Mouse (Mus musculus) frontal cortex, adult 2 months (tissue): Measurements from ENCODE around the gene Mybpc2. TPM values are rescaled to one million over a fixed set of nuclear protein-coding genes. Genes with fewer than 3 reads are reported as not detected.
A peak's percentile ranks its signal among the peaks of the same experiment; 100 is the strongest.

Experiments
- DNase-seq, 2 experiments: peaks; one replicate each; pipeline ENCODE4 v3.0.0; 2022; ENCODE audit warnings: low spot score in 1 of 2; ENCODE audit errors: extremely low spot score in 1 of 2
- polyA plus RNA-seq: library from polyadenylated mRNA; depleted of rRNA; stranded (reverse); fragments of >200 nt; gene quantifications from 2 replicates; pipeline ENCODE4 v1.2.3, GENCODE M21; 2012; rRNA removed

Gene Mybpc2
- polyA plus RNA-seq: 0.11 and 0.12 TPM in 2 replicates

DNA sequence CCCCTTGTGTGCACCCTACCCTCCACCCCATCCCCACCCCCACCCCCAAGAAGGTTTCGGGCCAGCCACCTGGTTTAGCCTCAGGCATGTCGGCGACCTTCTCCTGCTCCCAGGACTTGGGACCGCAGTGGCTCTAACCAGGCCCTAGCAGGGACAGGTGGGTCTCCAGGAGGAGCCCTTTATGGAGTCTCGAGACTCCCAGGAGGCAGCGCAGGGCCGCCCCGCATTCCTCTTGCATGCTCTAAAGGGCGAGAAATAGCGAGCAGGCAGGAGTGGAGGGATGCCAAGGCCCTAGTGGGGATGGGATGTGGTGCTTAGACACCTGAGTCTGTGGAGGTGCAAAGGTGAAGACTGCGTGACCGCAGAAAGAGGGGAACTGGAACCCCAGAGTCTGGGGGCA lies at the start of gene Mybpc2:
TSS of gene Mybpc2 (minus strand) at position 155 of the 400 bp plus-strand sequence.
- no peak for DNase-seq

GRCm38 (mm10) chr7:44572956-44573484 lies 48.6 kb upstream of the Mybpc2 start:
- no peak for DNase-seq

DNA sequence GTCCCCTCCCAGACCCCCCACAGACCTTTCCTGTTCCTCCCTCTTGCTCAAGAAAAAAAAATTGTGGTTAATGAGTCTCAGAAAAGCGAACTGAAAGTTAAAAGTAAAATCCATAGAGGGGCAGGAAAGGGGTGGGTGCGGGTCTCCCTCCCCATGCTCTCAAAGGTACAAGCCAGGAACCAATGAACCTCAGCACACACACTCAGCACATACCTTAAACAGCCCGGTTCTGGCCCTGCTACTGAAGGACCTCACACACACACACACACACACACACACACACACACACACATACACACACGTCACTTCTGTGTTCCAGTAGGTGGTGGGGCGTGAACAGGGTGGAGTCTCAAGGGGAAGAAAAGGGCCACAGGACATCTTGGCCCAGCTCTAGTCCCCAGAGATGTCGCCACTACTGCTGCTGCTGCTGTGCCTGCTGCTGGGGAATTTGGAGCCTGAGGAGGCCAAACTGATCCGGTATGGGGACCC lies 47.8 kb upstream of the Mybpc2 start, which contains the start of gene Napsa:
TSS of gene Napsa (plus strand) at position 168 of the 489 bp plus-strand sequence.
- no peak for DNase-seq

- no peak for DNase-seq
Measured at GRCm38 (mm10) chr7:44571811-44572210, 47.4 kb upstream of the Mybpc2 start.

GRCm38 (mm10) chr7:44570989-44571388 lies 46.5 kb upstream of the Mybpc2 start:
- no peak for DNase-seq

GRCm38 (mm10) chr7:44568803-44569202 lies 44.3 kb upstream of the Mybpc2 start:
- no peak for DNase-seq

DNA sequence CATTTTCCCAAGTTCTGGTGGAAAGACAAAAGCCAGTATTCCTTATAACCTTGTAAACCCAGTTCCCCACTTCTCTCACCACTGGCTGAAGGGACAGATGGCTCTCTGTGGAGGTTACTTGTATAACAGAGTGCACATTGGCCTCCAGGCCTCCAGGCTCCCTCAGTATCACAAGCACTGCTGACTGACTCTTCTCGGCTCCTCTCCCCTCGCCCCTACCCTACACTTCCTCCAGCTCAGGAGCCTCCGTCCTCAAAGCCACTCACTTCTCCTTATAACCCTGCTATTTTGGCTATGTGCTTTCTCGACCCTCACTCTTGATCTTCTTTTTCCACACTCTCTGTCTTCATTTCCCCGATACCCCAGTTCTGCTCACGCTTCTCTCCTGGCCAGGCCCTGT lies 41.0 kb upstream of the Mybpc2 start:
- no peak for DNase-seq

DNA sequence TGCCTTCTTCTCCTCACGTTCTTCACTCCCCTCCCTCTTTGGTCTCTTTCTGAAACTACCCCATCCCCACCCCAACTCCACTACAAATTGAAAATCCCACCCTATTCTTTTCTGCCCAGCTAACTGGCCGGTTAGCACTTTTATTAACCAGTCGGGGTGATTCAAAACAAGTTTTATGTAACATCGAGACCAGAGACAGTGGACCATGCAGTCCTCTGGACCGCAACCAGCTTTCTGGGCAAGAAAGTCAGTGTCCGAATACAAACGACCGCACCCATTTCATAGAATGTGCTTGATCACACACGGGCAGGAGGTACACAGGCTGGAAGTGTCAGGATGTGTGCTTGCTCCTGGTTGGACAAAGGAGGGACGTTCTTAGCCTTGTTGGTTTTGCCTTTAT lies 40.0 kb upstream of the Mybpc2 start:
- no peak for DNase-seq

GRCm38 (mm10) chr7:44563284-44563683 lies 38.8 kb upstream of the Mybpc2 start:
- no peak for DNase-seq

GRCm38 (mm10) chr7:44560435-44561400 lies 36.3 kb upstream of the Mybpc2 start:
- DNase-seq: peak in 1 of 2 experiments; percentile 90

DNA sequence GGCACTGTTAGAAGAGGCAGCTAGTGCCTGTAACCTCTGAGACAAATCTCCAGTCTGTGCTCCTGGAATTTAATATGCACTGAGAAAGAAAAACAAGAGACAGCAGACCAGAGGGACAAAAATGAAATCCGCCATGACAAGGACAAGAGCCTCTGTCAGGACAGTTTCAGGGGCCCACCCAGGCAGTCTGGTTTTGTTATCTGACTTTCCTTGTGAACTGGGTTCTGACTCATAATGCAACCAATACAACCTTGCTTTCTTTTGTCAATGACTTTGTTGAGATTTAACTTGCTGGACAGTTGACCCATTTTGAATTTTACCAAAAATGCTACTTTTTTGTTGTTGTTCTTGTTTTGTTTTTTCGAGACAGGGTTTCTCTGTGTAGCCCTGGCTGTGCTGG lies 33.2 kb upstream of the Mybpc2 start:
- no peak for DNase-seq

GRCm38 (mm10) chr7:44553826-44554225 lies 29.4 kb upstream of the Mybpc2 start, which contains the start of gene Nr1h2:
Gene Nr1h2, minus strand, starts transcription at chr7:44553951.
- peak; percentile 88 to 96 for DNase-seq

DNA sequence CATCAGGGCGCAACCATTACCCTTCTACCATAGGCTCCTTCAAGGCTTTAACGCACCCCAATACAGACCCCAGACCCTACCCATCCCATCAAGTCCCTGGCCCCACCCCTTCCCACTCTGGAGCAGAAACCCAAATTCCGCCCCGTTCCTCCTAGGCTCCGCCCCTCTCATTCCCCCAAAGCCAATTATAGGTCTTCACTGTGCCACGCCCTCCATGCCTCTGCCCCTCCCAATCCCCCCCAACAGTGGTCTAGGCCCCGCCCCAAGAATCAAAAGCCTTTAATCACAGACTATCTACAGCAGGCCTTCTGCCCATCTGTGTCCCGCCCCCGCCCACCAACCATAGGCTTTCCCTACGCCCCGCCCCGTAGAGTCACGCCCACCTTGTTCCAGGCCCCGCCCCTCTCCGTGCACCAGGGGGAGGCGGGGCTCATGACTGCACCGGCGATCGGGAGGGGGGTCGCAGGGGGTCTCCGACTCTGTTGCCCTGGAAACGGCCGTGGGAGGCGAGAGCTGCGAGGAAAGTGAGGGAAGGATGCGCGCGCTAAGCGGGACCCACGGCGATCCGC lies 28.8 kb upstream of the Mybpc2 start:
- peak in 1 of 2 experiments; percentile 52 for DNase-seq

DNA sequence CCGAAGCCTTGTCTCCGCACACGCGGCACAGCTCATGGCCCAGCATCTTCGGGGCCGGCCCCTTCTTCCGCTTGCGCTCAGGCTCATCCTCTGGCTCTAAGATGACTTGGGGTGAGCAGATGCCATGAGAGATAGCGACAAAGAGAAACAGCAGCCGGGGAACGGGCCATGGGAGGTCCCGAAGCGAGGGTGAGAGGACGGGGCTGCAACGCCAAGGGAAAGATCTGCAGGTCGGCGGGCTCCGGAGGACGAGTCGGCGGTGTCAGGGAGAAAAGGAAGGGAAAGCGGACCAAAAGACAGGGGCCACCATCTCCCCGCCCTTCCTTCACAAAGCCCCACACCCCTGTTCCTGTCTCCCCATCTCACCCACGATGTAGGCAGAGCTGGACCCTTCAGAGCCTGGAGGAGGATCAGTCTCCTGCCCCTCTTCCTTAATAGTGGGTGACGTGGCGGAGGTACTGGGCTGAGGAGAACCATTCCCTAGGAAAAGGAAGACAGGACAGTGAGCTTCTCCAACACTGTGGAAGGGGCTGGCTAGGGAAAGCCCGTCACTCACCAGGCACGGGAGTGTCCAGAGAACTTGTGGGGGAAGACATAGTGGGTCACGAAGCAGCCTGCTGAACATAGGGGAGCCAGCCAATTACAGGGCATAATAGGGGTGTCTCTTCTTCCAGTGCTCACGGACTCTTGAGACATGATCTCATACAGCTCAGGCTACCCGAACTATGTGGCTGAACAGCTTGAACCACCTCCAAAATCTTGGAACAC lies 27.9 kb upstream of the Mybpc2 start:
- no peak for DNase-seq

DNA sequence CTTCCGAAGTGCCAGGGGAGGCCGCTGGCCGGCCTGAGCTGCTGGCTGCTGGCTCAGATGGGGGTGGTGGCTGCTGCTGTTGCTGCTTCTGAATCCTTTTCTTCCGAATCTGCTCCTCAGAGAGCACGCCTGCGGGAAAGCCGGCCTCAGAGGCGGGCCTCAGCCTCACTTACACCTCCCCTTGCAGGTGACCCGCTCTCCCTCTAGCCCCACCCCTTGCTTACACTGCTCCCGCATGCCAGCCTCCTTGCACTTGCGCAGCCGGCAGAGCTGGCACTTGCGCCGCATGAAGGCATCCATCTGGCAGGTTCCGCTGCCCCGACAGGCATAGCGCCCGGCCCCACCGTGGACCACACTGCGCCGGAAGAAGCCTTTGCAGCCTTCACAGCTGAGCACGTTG lies 27.3 kb upstream of the Mybpc2 start:
- no peak for DNase-seq

DNA sequence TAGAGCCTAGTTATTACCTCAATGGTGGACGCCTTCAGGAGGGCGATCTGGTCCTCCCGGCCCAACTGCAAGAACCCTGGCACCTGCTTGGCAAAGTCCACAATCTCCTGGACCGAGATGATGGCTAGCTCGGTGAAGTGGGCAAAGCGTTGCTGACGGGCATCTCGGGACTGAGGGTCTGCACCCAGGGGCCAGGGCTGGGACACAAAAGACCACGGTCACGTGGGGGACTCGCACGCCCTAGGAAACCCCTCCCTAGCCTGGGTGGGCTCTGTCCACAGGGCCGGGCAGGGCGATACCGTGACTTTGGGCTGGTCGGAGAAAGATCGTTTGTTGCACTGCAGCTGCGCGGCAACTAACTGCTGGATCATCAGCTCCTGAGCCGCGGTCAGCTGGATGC lies 26.8 kb upstream of the Mybpc2 start:
- DNase-seq: no peak

- no peak for DNase-seq
Measured at GRCm38 (mm10) chr7:44550409-44550678, 25.9 kb upstream of the Mybpc2 start.

DNA sequence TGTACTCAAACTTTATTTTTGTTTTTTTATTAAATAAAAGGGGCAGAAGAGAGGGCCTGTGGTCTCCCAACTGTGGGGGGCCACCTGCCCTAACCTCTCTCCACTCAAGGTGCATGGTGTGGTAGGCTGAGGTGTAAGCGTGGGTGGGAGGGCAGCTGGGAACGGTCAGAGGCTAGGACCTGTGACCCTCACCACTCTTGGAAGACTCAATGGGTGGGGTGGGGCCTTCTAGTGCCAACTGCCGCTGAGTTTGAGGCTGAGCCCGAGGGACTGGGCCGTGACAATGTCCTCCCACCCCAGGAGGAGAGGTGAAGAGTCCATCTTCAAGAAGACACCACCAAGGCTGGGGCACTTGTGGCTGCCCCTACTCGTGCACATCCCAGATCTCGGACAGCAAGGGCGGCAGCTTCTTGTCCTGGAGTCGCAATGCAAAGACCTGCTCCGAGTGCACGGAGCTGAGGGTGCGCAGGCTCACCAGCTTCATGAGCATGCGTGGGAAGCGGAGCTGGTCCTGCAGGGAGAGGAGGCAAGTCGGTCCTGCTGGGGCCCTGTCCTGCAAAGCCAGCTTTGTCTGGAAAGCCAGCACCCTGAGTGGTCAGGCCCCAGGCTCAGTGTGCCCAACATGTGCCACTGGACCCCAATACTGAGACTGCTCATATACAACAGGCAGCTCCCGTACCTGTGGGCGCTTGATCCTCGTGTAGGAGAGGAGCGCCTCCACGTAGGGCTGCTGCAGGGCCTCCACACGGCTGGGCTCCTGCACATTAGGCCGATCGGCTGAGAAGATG lies 25.4 kb upstream of the Mybpc2 start:
- DNase-seq: no peak

DNA sequence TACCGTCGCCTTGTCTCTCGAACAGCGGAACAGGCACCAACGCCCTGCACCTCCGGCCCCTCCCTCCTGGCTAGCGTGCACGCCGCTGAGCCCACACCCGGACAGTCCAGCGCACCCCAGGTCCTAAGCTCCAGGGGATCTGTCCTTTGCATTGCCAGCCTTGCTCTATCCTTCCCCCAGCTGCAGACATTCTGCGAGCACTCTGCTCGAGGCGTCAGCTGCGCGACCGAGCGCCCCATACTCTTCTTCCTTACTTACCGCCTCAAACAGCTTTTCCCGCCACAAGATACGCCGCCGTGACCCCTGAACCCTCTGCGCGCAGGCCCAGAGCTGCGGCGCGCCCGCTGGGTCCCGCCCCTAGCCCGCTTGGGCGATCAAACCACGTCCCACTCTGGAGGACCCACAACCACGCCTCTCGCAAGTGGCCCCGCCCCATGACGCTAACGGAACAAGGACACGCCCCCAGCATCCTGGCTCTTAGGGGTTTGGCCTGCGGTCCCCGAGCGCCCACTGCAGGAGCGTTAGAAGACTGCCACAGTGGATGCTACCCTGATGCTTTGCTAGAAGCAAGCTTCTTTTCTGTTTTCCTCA lies 24.1 kb upstream of the Mybpc2 start, which contains the start of gene Pold1:
TSS of gene Pold1 (minus strand) at position 353 of the 591 bp plus-strand sequence.
- DNase-seq: peak; percentile 98 to 100
